Mouse (Mus musculus): ENCODE data around the gene Popdc3.

DNA sequence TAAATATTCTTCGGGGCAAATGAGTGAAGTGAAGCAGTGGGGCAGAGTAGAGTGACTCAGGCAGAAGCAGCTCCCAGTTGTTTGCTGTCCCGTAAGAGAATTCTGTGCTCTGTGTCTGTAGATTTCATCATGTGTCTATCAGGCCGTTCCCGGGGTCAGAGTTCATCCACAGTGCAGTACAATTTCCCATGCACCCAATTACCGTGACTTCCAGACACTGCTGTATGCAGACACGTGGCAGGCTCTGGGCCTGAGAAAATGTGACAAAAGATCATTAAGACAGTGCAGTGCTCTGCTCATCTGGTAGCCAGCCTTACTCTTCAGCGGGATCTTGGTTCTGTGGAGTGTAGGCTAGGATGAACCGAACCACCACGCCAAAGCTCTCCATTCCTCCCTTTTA, 167.3 kb downstream of the Popdc3 start:
- TF ChIP-seq CTCF (conservative IDR thresholded peaks at IDR 0.05; ENCODE audit: low read length) (no peak), POU5F1 (IDR thresholded peaks at IDR 0.05; ENCODE audit: borderline replicate concordance, low read length) (no peak), NANOG (IDR thresholded peaks at IDR 0.05; ENCODE audit: borderline replicate concordance, low read length) (no peak)

All from E14TG2a.4 (cell line).